Mouse (Mus musculus) lung, adult 2 months (tissue): ENCODE results near the gene Snd1.

ENCODE experiments used
- CTCF ChIP-seq: fragments of 200-500 bp; IDR thresholded peaks from 2 replicates; pipeline ENCODE4 v1.5.1; 2011; ENCODE audit warnings: mild to moderate bottlenecking, low read length, control low read depth; ENCODE audit not compliant: insufficient read depth
- POLR2A ChIP-seq: fragments of 200-500 bp; IDR thresholded peaks from 2 replicates; pipeline ENCODE4 v1.6.1; 2011; ENCODE audit warnings: low read depth, mild to moderate bottlenecking, control low read depth, low read length, borderline replicate concordance; ENCODE audit errors: extremely low read depth

DNA sequence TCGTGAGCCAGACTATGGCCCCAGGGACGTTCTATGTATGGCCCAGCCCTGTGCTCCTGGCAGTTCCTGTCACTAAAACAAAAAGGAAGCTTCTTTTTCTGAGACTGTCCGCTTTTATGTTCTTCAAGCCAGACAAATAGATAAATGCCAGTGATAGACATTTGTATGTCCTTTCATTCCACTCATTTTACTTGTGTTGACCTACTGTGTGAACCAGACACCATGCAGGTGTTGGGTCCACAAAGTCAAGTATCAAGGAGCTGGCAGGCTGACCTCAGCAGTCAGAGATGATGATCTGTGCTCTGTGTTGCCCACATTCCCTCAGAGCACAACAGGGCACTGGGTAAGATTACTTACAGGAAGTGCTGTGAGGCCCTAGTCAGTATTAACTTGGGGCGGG, 381.9 kb downstream of the Snd1 start:
- TF ChIP-seq POLR2A (no peak), CTCF (no peak)
